ENCODE assay signal across 8 mouse cellular contexts in the genomic region with DNA sequence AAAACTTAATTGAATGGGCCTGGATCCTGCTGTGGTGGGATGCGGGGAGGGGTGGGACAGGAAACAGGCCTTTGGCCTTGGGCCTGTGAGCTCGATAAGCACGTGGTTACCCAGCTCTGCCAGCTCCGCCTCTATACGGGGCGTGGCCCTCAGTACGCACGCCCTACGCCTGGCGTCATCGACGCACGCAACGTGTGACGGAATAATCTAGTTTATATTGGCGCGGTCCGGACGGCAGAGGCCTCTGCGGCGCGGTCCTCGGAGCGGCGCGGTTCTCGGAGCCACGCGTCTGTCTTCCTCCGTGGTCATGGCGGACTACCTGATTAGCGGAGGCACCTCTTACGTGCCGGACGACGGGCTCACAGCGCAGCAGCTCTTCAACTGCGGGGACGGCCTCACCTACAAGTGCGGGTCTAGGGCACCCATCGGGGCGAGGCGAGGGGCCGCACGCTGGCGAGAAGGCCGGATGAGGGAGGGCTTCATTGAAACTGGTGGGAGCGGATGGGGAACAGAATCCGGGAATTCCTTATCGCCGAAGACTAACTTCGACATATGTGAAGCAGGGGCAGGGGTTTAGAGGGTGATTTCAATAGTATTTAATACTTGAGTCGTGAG. TPM values are rescaled to one million over a fixed set of nuclear protein-coding genes. Genes with fewer than 3 reads are reported as not detected.
DNase-seq lines count a peak whose midpoint lies in the region; ATAC-seq and TF ChIP-seq lines count a peak whose summit lies in the region.

Impdh2 (plus strand) TSS at position 60 of the 615 bp plus-strand sequence.

- peaks cover 74% of the 10 kb centered on the region for H3K36me3 ChIP-seq in hindbrain, embryonic 13.5 days

- peak within 1 kb of the TSS; percentile 86 for H3K27ac ChIP-seq in hindbrain, embryonic 13.5 days

- peak; percentile 83 for ATAC-seq in Patski
- ATAC-seq in hindbrain, embryonic 13.5 days (ENCODE audit: low FRiP score), result peak; percentile 99

- H3K27me3 ChIP-seq in Patski, result no peaks in the 10 kb centered on the region
- H3K27me3 ChIP-seq in hindbrain, embryonic 13.5 days, result no peaks in the 10 kb centered on the region

- CTCF ChIA-PET in Patski (lab: Charles Lee), result no interaction called here

- in situ Hi-C loops in Patski (cut with MboI; ENCODE audit: low pct_unique_long_range_greater_than_20kb), result no loop called here

- DNase-seq in Patski (ENCODE audit: low read depth, low spot score), result no peak
- peak; percentile 94 to 95 for DNase-seq in cerebellum, postnatal 14 days
- DNase-seq in frontal cortex, postnatal 14 days (ENCODE audit: low spot score in 2 of 2), result peak; percentile 91 to 92
- peak; percentile 85 to 87 for DNase-seq in layer of hippocampus, postnatal 25 days (ENCODE audit: extremely low spot score in 1 of 2, low spot score in 1 of 2)
- DNase-seq in lung, postnatal 25 days (ENCODE audit: low spot score), result peak; percentile 96
- peak; percentile 97 for DNase-seq in retina, embryonic 14.5 days (ENCODE audit: low spot score)
- DNase-seq in thymus, postnatal 4 days, result peak; percentile 94

- peak within 1 kb of the TSS; percentile 70 for H3K4me2 ChIP-seq in hindbrain, embryonic 13.5 days

- H3K9me3 ChIP-seq in hindbrain, embryonic 13.5 days, result no peaks in the 10 kb centered on the region

- POLR2A ChIA-PET in Patski (lab: Charles Lee), result interaction anchor here (0.6 to 0.8 kb wide), 2 partner anchors 10 to 427 kb away, joined by 3 to 9 read pairs; no protein-coding TSS in a partner anchor

- peak within 1 kb of the TSS; percentile 55 for H3K4me3 ChIP-seq in hindbrain, embryonic 13.5 days

- WGBS in hindbrain, embryonic 13.5 days, result under 1% methylated on average over 53 of the region's 53 CpGs

- no peak for TF ChIP-seq CTCF in Patski (IDR thresholded peaks at IDR 0.05)

- H3K9ac ChIP-seq in hindbrain, embryonic 13.5 days, result peak within 1 kb of the TSS; percentile 77

- H3K4me1 ChIP-seq in hindbrain, embryonic 13.5 days (replicated peaks), result peaks cover 18% of the 10 kb centered on the region

RNA-seq across cellular contexts. Expression of gene Impdh2, which starts in this region (rescaled TPM):
- 93.3 TPM for polyA plus RNA-seq in Patski (2021)
- 104 and 111 TPM in 2 replicates for polyA plus RNA-seq in hindbrain, embryonic 13.5 days (2015; fragmentation: Nextera tagmentation; extraction: Ambion mirVana)
- total RNA-seq in layer of hippocampus, postnatal 25 days (2021), result 10 to 100 TPM; 60.1 to 62.8 TPM
